Mouse (Mus musculus): Measurements from ENCODE around the gene Decr2.

DNA sequence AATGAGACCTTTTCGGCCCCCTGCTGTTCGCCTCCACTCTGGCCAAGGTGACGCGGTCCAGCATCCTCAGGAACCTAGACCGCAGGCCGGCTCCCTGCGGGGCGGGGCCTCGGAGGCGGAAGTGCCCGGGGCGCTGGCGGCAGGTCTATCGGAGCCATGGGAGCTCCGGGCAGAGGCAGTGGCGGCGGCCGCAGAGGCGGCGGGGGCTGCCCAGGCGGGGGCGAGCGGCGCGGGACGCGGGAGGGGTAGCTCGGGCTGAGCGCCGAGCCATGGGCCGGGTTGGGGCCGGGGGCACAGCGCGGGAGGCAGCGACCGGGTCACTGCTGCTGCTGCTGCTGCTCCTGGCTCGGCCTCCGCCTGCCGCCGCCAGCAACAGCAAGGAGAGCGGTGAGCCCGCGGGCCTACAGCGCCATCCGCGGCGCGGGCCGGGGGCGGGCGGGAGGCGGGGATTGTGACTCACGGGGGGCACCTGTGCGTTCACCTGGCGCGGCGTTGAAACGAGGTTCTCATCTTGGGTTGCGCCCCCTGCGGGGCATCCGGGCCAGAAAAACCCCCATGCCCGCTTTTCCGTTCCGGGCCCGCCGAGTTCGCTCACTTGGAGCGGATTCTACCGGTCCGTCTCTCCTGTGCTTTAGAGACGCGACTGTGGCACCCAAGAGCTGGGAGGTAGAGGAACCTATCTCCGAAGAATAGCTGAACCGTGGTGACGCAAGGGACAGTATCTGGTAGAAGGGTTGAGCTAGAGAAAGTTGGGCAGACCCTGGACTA lies 23.2 kb upstream of the Decr2 start, which contains the start of gene Tmem8:
- TF ChIP-seq EP300 (IDR thresholded peaks at IDR 0.05; ENCODE audit: insufficient read depth, low read depth, low read length) (peak; percentile 19; the same call in 1 of the 2 replicates), CTCF (IDR thresholded peaks at IDR 0.05; ENCODE audit: low read depth, low read length) (peak; percentile 19)

All from ES-Bruce4 (cell line).